Mouse (Mus musculus) midbrain, embryonic 12.5 days (tissue): ENCODE data around the gene Rasa4. TPM values are rescaled to one million over a fixed set of nuclear protein-coding genes. Genes with fewer than 3 reads are reported as not detected.
"Not testable (repeated sequence)": the region's sequence is repeated elsewhere in the genome, so short reads cannot be mapped to it uniquely, and the experiment has no call there.

ENCODE experiments used
- ATAC-seq: fragments of 200-750 bp; cut with Nextera tagmentation; 2 replicates; pipeline ENCODE4 v1.8.0; 2017; ENCODE audit warnings: low read depth, moderate TSS enrichment, moderate library complexity; ENCODE audit not compliant: low FRiP score
- H3K27ac ChIP-seq: fragments of 300-500 bp; sonication (generic); replicated peaks from 2 replicates; pipeline ENCODE4 v1.5.1; 2016; ENCODE audit warnings: mild to moderate bottlenecking
- H3K27me3 ChIP-seq: fragments of 300-500 bp; sonication (generic); 2 replicates; pipeline ENCODE4 v1.6.1; 2016; ENCODE audit warnings: mild to moderate bottlenecking
- H3K36me3 ChIP-seq: fragments of 300-500 bp; sonication (generic); 2 replicates; pipeline ENCODE4 v1.6.1; 2016
- H3K4me1 ChIP-seq: fragments of 300-500 bp; sonication (generic); 2 replicates; pipeline ENCODE4 v1.6.1; 2016
- H3K4me2 ChIP-seq: fragments of 300-500 bp; sonication (generic); replicated peaks from 2 replicates; pipeline ENCODE4 v1.6.1; 2016; ENCODE audit warnings: mild to moderate bottlenecking, moderate library complexity
- H3K4me3 ChIP-seq: fragments of 300-500 bp; sonication (generic); 2 replicates; pipeline ENCODE4 v1.5.1; 2016; ENCODE audit warnings: mild to moderate bottlenecking
- H3K9ac ChIP-seq: fragments of 300-500 bp; sonication (generic); replicated peaks from 2 replicates; pipeline ENCODE4 v1.6.1; 2016; ENCODE audit warnings: mild to moderate bottlenecking, moderate library complexity
- H3K9me3 ChIP-seq: fragments of 300-500 bp; sonication (generic); 2 replicates; pipeline ENCODE4 v1.6.1; 2016; ENCODE audit warnings: mild to moderate bottlenecking
- WGBS: fragments of 180-500 bp; shearing (Covaris S2); methylation state at CpG from one replicate; pipeline ENCODE4 v1.1.7; 2016; 5-methylcytosine and 5-hydroxymethylcytosine counted together
- polyA plus RNA-seq: library from polyadenylated mRNA; unstranded; fragments of >200 nt; fragmentation: Nextera tagmentation; extraction: Ambion mirVana; gene quantifications from 2 replicates; pipeline ENCODE4 v1.2.1, GENCODE M21; 2016

Gene Rasa4
- 13.5 and 14.5 TPM in 2 replicates for polyA plus RNA-seq

- H3K4me2 ChIP-seq: peak within 1 kb of the TSS; percentile 90
- H3K4me3 ChIP-seq: peak within 1 kb of the TSS; percentile 58
- H3K9ac ChIP-seq: peak within 1 kb of the TSS; percentile 64
- WGBS: under 1% methylated on average over 19 of the region's 28 CpGs
- H3K9me3 ChIP-seq: no peaks in the 10 kb centered on the region
- ATAC-seq: peak; percentile 95
- peaks cover 23% of the 10 kb centered on the region for H3K27me3 ChIP-seq
- H3K36me3 ChIP-seq: no peaks in the 10 kb centered on the region
- H3K4me1 ChIP-seq: peaks cover 18% of the 10 kb centered on the region
- H3K27ac ChIP-seq: 0 out of 2 replicates have a peak within 1 kb of the TSS, but pooled peaks have one; percentile 52
Observed at GRCm38 (mm10) chr5:136083669-136084107, at the start of gene Rasa4. Gene Rasa4 (plus strand): TSS chr5:136083916.

- Histone ChIP-seq H3K9ac (no peak overlapping the region), H3K4me3 (no peak overlapping the region), H3K4me1 (no peaks in the 10 kb centered on the region), H3K36me3 (peaks cover 26% of the 10 kb centered on the region), H3K4me2 (no peak overlapping the region), H3K27ac (no peak overlapping the region), H3K27me3 (no peaks in the 10 kb centered on the region), H3K9me3 (no peaks in the 10 kb centered on the region)
- WGBS: 84% methylated on average over 4 of the region's 4 CpGs
- ATAC-seq: no peak
Observed at GRCm38 (mm10) chr5:136034868-136035267, 48.8 kb upstream of the Rasa4 start.

GRCm38 (mm10) chr5:136035285-136035684 is 48.4 kb upstream of the Rasa4 start:
- Histone ChIP-seq H3K4me2 (no peak overlapping the region), H3K9me3 (no peaks in the 10 kb centered on the region), H3K27ac (no peak overlapping the region), H3K27me3 (no peaks in the 10 kb centered on the region), H3K9ac (no peak overlapping the region), H3K36me3 (peaks cover 22% of the 10 kb centered on the region), H3K4me1 (no peaks in the 10 kb centered on the region), H3K4me3 (no peak overlapping the region)
- ATAC-seq: no peak
- 87% methylated on average over 1 of the region's 1 CpGs for WGBS

- no peaks in the 10 kb centered on the region for H3K27me3 ChIP-seq
- H3K4me2 ChIP-seq: no peak overlapping the region
- H3K9me3 ChIP-seq: no peaks in the 10 kb centered on the region
- H3K4me1 ChIP-seq: no peaks in the 10 kb centered on the region
- no peak overlapping the region for H3K9ac ChIP-seq
- H3K4me3 ChIP-seq: no peak overlapping the region
- peaks cover 9% of the 10 kb centered on the region for H3K36me3 ChIP-seq
- ATAC-seq: no peak
- no peak overlapping the region for H3K27ac ChIP-seq
- 67% methylated on average over 1 of the region's 1 CpGs for WGBS
Observed at GRCm38 (mm10) chr5:136036667-136037066, 47.0 kb upstream of the Rasa4 start.

GRCm38 (mm10) chr5:136038258-136039214 is 45.2 kb upstream of the Rasa4 start, which contains the start of gene Upk3b:
Gene Upk3b (plus strand): TSS chr5:136038496.
- WGBS: 84% methylated on average over 17 of the region's 17 CpGs
- H3K4me2 ChIP-seq: no peak within 1 kb of the TSS
- no peak for ATAC-seq
- no peak within 1 kb of the TSS for H3K4me3 ChIP-seq
- no peaks in the 10 kb centered on the region for H3K9me3 ChIP-seq
- no peak within 1 kb of the TSS for H3K9ac ChIP-seq
- no peaks in the 10 kb centered on the region for H3K27me3 ChIP-seq
- no peaks in the 10 kb centered on the region for H3K4me1 ChIP-seq
- no peaks in the 10 kb centered on the region for H3K36me3 ChIP-seq
- H3K27ac ChIP-seq: no peak within 1 kb of the TSS

- Histone ChIP-seq H3K9me3 (no peaks in the 10 kb centered on the region), H3K27ac (no peak overlapping the region), H3K36me3 (no peaks in the 10 kb centered on the region), H3K4me2 (no peak overlapping the region), H3K9ac (no peak overlapping the region), H3K4me3 (no peak overlapping the region), H3K27me3 (no peaks in the 10 kb centered on the region), H3K4me1 (no peaks in the 10 kb centered on the region)
- ATAC-seq: no peak
- 39% methylated on average over 5 of the region's 5 CpGs for WGBS
Observed at GRCm38 (mm10) chr5:136040210-136040609, 43.5 kb upstream of the Rasa4 start.

GRCm38 (mm10) chr5:136041260-136041659 is 42.5 kb upstream of the Rasa4 start:
- no peak overlapping the region for H3K9ac ChIP-seq
- 36% methylated on average over 2 of the region's 2 CpGs for WGBS
- ATAC-seq: no peak
- no peaks in the 10 kb centered on the region for H3K4me1 ChIP-seq
- no peak overlapping the region for H3K4me3 ChIP-seq
- no peaks in the 10 kb centered on the region for H3K36me3 ChIP-seq
- H3K4me2 ChIP-seq: no peak overlapping the region
- H3K27me3 ChIP-seq: no peaks in the 10 kb centered on the region
- no peak overlapping the region for H3K27ac ChIP-seq
- no peaks in the 10 kb centered on the region for H3K9me3 ChIP-seq

GRCm38 (mm10) chr5:136041666-136042065 is 42.0 kb upstream of the Rasa4 start:
- Histone ChIP-seq H3K9me3 (no peaks in the 10 kb centered on the region), H3K4me1 (no peaks in the 10 kb centered on the region), H3K4me2 (no peak overlapping the region), H3K36me3 (no peaks in the 10 kb centered on the region), H3K27ac (no peak overlapping the region), H3K27me3 (no peaks in the 10 kb centered on the region), H3K4me3 (no peak overlapping the region), H3K9ac (no peak overlapping the region)
- no peak for ATAC-seq
- 92% methylated on average over 8 of the region's 8 CpGs for WGBS

GRCm38 (mm10) chr5:136044865-136045264 is 38.9 kb upstream of the Rasa4 start:
- 72% methylated on average over 13 of the region's 13 CpGs for WGBS

GRCm38 (mm10) chr5:136045408-136045807 is 38.3 kb upstream of the Rasa4 start:
- no peaks in the 10 kb centered on the region for H3K9me3 ChIP-seq
- no peak overlapping the region for H3K4me3 ChIP-seq
- no peaks in the 10 kb centered on the region for H3K4me1 ChIP-seq
- 44% methylated on average over 9 of the region's 9 CpGs for WGBS
- H3K27ac ChIP-seq: no peak overlapping the region
- no peaks in the 10 kb centered on the region for H3K27me3 ChIP-seq
- H3K36me3 ChIP-seq: no peaks in the 10 kb centered on the region
- no peak for ATAC-seq
- H3K4me2 ChIP-seq: no peak overlapping the region
- H3K9ac ChIP-seq: no peak overlapping the region

More at GRCm38 (mm10) chr5:136044865-136045264, 38.9 kb upstream of the Rasa4 start:
- H3K9me3 ChIP-seq: no peaks in the 10 kb centered on the region
- no peak overlapping the region for H3K9ac ChIP-seq
- no peak overlapping the region for H3K27ac ChIP-seq
- H3K27me3 ChIP-seq: no peaks in the 10 kb centered on the region
- no peak overlapping the region for H3K4me2 ChIP-seq
- H3K36me3 ChIP-seq: no peaks in the 10 kb centered on the region
- no peaks in the 10 kb centered on the region for H3K4me1 ChIP-seq
- ATAC-seq: no peak
- no peak overlapping the region for H3K4me3 ChIP-seq

- H3K27me3 ChIP-seq: no peaks in the 10 kb centered on the region
- no peak overlapping the region for H3K4me3 ChIP-seq
- no peak overlapping the region for H3K9ac ChIP-seq
- no peaks in the 10 kb centered on the region for H3K9me3 ChIP-seq
- no peaks in the 10 kb centered on the region for H3K4me1 ChIP-seq
- 5% methylated on average over 10 of the region's 10 CpGs for WGBS
- H3K36me3 ChIP-seq: no peaks in the 10 kb centered on the region
- H3K4me2 ChIP-seq: no peak overlapping the region
- ATAC-seq: no peak
- no peak overlapping the region for H3K27ac ChIP-seq
Observed at GRCm38 (mm10) chr5:136045987-136046386, 37.7 kb upstream of the Rasa4 start.

- not testable (repeated sequence) for ATAC-seq, H3K27me3 ChIP-seq, H3K4me3 ChIP-seq
Observed at GRCm38 (mm10) chr5:136048541-136048940, 35.2 kb upstream of the Rasa4 start.

More at GRCm38 (mm10) chr5:136048541-136048940, 35.2 kb upstream of the Rasa4 start:
- peaks cover 12% of the 10 kb centered on the region for H3K4me1 ChIP-seq
- not testable (repeated sequence) for H3K9me3 ChIP-seq, H3K4me2 ChIP-seq, H3K27ac ChIP-seq, H3K36me3 ChIP-seq, H3K9ac ChIP-seq
